Mouse (Mus musculus) kidney, postnatal 36 days (tissue): Measurements from ENCODE around the gene Smim14.

Experiments
- DNase-seq, 2 experiments: peaks; one replicate each; pipeline ENCODE4 v3.0.0; 2021 to 2022; ENCODE audit warnings: mixed read lengths in 2 of 2

The Smim14 gene

DNA sequence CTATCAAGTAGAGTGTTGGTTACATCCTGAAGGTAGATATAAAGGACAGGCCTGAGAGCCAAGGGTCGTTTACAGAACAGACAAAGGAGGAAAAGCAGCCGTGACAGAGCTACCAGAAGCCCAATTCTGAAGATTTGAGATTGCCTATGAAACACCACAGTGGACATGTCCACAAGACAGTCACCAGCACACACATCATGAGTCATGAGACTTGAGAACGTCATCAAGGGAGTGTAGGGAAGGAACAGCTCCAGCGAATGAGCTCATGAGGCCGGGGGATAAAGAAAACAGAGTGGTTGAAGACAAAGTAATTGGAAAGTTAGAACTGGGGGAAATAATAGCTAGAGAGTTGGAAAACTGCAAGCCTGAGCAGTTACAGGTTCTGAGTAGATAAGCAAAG, 79.1 kb downstream of the Smim14 start:
- DNase-seq, result no peak

DNA sequence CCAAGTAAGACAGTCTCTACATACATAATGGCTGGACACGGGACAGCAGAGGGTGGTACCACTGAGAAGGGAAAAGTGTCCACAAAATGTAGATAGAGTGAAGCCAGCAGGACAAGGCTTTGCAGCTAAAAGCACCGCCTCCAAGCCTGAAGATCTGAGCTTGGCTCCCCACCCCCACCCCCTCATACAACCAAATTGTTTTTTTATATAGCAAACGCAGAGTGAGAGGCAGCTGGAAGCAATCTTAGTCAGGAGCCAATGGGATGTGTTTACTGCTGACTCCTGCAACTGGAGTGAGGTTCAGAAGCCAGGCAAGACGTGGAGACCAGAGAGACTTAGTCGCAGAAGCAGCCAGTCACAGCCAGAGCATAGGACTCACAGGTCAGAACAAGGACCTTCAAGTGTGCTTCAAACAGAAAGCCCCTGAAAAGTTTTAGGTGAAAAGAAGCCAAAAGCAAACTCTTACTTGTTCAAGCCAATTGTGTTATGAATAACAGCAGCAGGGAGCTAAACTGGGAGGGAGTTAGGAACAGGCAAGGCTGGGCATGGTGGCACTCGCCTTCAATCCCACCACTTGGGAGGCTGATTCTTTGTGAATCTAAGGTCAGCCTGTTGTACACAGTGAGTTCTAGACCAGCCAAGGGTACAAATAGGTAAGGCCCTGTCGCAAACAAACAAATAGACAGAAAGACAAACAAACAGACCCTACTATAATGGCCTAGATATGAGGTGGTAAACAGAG, 79.7 kb downstream of the Smim14 start:
- DNase-seq, result no peak

DNA sequence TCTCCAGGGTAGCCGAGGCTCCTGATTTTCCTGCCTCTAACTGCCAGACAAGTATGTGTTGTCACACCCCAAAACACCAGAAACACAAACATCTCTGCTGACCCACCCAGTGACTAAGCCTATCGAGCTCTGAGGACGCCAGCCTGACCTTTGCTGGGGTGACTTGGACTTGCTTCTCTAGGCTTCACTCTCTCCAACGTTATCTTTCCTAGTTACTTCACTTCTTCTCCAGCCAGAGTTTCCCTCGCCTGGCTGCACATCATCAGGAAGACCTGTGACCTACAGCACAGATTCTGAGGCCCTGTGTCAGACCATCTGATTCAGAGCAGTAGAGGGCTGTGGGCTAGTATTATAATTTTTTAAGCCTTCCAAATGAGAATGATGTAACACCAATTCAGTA, 82.2 kb downstream of the Smim14 start:
- no peak for DNase-seq

GRCm38 (mm10) chr5:65448941-65449340, 88.0 kb downstream of the Smim14 start:
- DNase-seq, result no peak

GRCm38 (mm10) chr5:65447826-65448225, 89.2 kb downstream of the Smim14 start:
- no peak for DNase-seq

- DNase-seq, result peak in 1 of 2 experiments; percentile 21
These were observed 90.2 kb downstream of the Smim14 start for GRCm38 (mm10) chr5:65446756-65447155.

DNA sequence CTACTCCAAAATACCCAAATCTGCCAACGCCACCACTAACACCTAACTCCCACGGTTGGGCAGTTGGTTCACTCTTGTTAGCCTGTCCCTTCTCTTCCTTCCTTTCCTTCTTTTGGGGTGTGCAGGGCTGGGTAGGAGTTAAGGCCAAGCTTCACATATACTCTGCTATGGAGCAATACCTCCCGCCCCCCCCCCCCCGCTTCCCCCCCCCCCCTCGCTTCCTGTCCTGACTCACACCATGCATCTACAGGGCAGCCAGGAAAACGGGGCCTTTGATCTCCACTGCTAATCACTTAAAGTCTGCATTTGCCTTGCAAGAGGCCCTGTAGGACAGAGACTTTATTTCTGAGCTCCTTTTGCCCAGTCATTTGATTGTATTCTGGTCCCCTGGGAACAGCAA, 92.0 kb downstream of the Smim14 start:
- no peak for DNase-seq

DNA sequence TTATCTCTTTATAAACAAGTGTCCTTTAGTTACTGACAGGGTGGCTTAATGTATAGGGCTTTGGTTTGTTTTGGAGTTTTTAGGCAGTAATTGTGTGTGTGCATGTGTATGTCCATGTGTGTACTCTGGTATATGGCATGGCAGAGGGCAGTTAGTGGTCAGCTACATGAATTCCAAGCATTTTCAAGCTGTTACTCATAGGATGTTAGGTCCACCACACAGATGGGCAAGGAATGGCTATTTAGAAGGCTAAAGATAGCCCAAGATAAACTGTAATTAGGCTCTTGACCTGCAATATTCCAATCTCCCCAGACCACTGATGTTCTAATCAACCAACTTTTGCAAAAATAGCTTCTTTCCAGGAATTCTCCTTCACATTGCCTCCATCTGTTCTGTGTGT, 98.9 kb downstream of the Smim14 start:
- DNase-seq, result no peak

DNA sequence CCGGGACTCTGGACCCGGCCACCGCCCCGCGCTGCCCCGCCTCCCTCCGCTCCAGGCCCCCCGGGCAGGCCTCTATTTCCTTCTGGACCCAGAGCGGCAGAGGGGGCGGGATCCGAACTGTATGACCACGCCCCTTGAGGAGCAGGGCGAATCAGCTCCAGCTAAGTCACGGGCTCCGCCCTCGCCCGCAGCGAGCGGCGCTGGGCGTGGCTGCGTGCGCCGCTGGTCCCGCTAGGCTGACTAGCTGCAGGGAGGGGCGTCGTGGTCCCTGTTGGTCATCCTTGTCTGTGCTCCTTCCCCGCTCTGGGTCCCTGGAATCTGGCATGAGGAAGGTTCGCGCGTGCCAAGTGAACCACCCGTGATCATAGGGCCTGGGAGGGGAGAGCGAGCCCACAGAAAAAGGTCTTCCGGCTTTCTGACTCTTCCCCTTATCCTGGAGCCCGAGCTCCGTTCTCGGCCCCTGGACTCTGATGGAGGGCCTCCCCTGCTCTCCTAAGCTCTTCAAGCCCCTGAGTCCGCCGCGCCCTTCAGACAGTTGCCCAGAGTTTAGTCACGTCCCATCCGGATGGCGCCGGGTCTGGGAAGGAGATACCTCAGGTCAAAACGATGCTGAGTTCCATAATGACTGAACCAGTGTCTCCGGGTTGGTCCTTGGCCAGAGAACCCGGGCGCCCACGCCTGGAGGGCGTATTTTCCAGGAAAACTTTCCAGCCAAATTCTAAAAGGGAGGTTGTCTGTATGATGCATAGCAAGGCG, 101.0 kb downstream of the Smim14 start, which contains the start of gene Ugdh:
Gene Ugdh (minus strand): TSS at position 144 of the 756 bp plus-strand sequence.
- DNase-seq, result peak; percentile 99

DNA sequence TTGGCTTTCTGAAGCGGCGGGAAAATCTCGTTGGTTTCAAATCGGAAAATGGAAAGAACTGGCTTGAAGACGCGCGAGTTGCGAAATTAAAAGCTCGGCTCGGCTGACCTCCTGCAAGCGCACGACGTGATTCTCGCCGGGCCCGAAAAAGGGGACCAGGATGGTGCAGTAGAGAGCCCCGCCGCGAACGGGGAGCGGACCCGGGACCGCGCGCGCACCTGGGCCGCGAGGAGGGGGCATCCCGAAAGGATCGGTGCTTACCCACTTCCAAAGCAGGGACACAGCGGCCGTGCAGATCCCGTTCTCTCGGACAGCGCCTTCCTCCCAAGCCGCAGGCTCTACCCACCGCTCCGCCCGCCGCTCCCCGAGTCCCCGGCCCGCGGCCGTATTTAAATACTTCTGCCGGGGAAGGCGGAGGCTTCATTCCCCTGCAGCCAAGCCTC, 101.6 kb downstream of the Smim14 start:
- no peak for DNase-seq

- no peak for DNase-seq
These were observed 102.3 kb downstream of the Smim14 start for GRCm38 (mm10) chr5:65434471-65435362.

GRCm38 (mm10) chr5:65429441-65429840, 107.5 kb downstream of the Smim14 start:
- DNase-seq, result no peak

DNA sequence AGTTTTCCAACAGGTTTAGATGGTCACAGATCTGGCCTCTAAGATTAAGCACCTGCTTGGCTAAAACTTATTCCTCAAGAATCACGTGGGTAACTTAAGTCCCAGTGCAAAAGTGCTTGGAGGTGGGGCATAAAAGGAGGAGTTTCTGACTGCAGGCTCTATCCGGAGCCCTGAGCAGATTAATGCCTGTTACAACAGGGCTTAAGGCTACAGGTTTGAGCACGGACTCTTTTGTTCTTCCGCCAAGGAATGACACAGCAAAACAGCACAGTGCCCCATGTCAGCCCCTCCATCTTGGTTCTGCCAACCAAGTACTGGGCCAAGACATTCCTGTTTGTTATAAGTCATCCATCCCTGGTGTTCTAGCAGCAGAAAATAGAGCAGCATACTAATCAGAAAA, 108.7 kb downstream of the Smim14 start:
- DNase-seq, result peak; percentile 47 to 58

- no peak for DNase-seq
These were observed 111.7 kb downstream of the Smim14 start for GRCm38 (mm10) chr5:65425251-65425650.

DNA sequence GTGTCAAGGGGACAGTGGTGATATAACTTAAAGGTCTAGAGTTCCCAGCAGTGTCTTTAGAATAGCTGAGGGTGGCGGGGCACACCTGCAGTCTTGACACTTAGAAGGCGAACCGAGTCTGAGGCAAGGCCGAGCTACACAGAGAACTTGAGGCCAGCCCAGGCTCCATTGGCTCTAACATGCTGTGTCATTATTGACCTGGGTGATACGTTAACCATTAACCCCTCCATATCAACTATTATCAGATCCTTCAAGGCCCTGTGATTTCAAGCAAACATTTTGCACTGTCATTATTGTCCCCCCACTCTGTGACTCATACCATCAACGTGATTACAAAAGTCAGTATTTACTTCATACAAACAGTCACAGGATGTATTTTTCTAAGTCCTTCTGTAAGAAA, 112.8 kb downstream of the Smim14 start:
- peak; percentile 58 to 70 for DNase-seq

DNA sequence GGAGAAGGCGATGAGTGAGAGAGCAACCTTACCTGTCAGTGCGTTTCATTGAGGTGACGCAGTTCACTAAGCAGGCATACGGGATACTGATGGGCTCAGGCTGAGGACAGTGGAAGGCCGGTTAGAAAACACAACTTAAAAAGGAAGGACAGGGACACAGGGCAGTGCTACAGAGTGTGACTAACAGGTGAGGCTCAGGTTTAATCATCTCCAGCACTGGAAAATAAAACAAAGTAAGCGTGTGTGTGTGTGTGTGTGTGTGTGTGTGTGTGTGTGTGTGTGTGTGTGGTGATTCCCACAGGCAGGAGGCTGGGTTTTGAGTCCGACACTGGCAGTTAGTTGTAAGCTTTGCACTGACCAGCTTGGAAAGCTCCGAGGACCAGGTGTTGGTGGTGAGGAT, 114.2 kb downstream of the Smim14 start:
- peak; percentile 46 to 56 for DNase-seq

DNA sequence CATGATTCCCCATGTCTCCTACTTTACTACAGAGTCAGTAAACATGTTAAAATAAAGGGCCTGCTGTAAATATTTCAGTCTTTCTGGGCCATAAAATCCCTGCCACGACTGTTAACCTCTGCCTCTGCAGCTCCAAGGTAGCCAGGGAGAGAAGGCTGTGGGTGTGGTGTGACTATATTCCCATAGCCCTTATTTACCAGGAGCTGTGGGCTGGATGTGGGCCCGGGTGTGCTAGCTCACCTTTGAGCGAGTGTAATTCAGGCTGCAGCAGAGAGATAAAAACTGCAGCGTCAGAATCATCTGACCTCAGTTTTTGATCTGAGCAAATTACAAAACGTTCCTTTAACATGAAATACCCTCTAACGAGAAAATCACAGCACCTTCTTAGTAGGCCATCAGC, 116.2 kb downstream of the Smim14 start:
- peak in 1 of 2 experiments; percentile 26 for DNase-seq

DNA sequence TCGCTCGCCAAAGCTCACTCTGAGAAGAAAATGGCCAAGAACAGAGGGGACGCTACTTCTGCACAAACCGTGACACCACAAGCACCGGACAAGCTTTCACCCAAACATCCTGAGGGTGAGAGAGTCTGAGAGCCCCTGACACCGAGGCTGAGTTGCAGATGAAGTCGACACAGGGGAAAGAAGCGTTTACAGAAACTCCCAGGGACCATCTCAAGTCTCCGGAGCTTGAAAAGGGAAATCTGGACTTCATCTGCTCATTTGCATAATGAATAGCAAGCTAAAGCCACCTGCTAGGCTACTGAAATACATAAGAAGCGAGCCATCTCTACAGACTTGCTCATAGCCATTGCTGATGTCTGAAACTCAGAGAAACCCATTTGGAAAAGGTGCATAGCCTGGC, 117.8 kb downstream of the Smim14 start:
- DNase-seq, result no peak

DNA sequence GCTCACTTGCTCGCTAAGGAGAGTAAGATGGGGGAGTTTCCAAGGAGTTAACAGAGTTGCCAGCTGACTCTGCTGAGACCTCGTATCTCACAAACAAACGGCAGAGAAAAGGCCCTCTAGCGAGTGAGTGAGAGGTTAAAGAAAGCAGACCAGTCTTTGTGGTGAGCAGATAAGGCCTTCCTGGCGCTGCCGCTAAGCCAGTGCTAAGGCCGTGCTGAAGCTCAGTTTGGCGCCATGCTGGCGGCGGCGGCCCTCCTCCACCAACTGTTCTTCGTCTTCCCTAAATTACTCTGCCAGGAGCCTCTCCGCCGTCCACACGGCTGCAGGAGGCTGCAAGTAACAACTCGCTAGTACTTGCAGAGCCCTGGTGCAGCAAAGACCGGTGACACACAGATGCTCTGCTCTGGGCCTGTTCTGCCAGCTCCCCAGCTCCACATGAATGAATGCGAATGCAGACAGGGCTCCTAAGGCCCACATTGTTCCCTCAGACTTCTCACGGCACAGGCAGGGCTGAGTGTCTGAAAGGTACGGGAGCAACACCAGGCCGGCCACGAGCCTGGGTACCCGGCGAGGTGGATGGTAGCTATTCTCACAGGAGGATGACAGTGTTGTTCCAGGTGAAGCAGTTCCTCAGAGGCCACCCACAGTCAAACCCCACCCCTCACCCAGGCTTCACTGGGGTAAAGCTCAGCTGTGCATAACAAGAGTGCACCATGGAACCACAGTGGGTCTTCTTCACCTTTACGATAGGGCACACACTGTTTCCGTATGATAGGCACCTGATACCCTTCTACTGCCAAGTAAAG, 121.1 kb downstream of the Smim14 start:
- no peak for DNase-seq

DNA sequence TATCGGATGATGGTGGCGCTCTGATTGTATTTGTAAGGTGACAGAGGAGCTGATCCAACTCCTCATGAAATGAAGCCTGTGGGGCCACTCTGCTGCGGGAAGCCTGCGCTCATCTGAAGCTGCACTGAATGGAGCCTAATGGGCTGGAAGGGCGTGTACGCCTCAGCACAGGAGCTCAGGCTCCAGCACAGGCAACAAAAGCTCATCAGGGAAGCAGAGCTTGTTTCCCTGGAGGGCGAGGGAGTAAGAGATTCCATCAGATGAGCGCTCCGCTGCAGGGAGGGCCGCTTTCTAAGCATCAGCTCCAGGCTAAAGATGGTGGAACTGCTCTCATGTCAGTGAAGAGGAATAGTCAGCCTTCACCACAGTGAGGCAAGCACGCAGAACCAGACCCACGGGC, 129.0 kb downstream of the Smim14 start:
- no peak for DNase-seq

DNA sequence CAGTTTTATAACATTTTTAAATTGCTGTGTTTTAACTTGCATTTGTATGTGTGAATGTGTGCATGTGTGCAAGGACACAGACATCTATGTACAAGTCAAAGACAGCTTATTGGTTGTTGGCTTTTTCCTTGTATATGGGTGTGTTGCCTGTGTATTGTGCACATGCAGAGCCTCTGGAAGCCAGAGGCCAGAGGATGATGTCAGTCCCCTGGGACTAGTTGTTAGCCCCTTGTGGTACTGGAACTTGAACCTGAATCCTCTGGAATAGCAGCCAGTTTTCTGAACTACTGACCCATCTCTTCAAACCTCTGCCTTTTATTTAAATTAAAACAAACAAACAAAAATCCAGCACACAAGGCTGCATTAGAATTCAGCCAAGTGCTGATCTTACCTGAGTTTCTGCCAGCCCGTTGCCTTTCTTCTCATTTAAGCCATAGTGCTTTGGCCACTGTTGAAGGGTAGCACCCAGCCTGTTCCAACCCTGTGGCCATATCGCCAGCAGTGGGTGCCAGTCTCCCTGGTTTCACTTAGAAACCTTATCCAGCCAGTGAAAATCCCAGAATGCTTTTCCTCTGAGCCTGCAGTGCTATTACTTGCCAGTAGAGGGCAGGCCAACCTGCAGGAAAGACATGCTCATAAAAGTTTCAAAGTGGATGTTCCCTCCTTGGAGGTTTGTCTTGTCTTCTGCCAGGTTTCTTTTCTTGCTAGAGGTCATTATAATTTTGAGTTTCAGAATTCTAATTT, 135.6 kb downstream of the Smim14 start:
- DNase-seq, result peak; percentile 86 to 90
